ENCODE assay signal across 8 mouse cellular contexts in genomic region chr4:110050393-110051280, GRCm38 (mm10).
DNase-seq lines count a peak whose midpoint lies in the region; ATAC-seq and TF ChIP-seq lines count a peak whose summit lies in the region.

No protein-coding gene starts in this region.

- no peaks in the 10 kb centered on the region for H3K27me3 ChIP-seq in cerebellum, adult 2 months (ENCODE audit: control insufficient read depth, insufficient read depth, low read length)
- peaks cover 9% of the 10 kb centered on the region; the same call in 1 of the 2 replicates for H3K27me3 ChIP-seq in hindbrain, embryonic 10.5 days (ENCODE audit: insufficient read depth, poor library complexity, severe bottlenecking)
- no peaks in the 10 kb centered on the region for H3K27me3 ChIP-seq in lung, embryonic 15.5 days

- H3K36me3 ChIP-seq in hindbrain, embryonic 10.5 days, result no peaks in the 10 kb centered on the region
- no peaks in the 10 kb centered on the region for H3K36me3 ChIP-seq in lung, embryonic 15.5 days

- peak overlapping the region; percentile 77 for H3K4me2 ChIP-seq in lung, embryonic 15.5 days

- TF ChIP-seq CTCF in cerebellum, adult 2 months (IDR thresholded peaks at IDR 0.05; ENCODE audit: borderline replicate concordance, insufficient read depth, low read depth, low read length), result peak; percentile 84

- ATAC-seq in lung, embryonic 15.5 days (ENCODE audit: borderline replicate concordance, extremely low read depth, low FRiP score, low TSS enrichment), result peak; percentile 86

- TF ChIP-seq POLR2A in cerebellum, adult 2 months (IDR thresholded peaks at IDR 0.05; ENCODE audit: borderline replicate concordance, insufficient read depth, low read length), result no peak

- H3K9ac ChIP-seq in lung, embryonic 15.5 days, result peak overlapping the region; percentile 40

- peak overlapping the region; percentile 10; the same call in 1 of the 2 replicates for H3K27ac ChIP-seq in cerebellum, adult 2 months (ENCODE audit: insufficient read depth, low read length)
- peak overlapping the region; percentile 84 for H3K27ac ChIP-seq in hindbrain, embryonic 10.5 days
- no peak overlapping the region for H3K27ac ChIP-seq in lung, embryonic 15.5 days

- H3K9me3 ChIP-seq in hindbrain, embryonic 10.5 days, result no peaks in the 10 kb centered on the region
- no peaks in the 10 kb centered on the region for H3K9me3 ChIP-seq in lung, embryonic 15.5 days

- no peaks in the 10 kb centered on the region for H3K4me1 ChIP-seq in cerebellum, adult 2 months (ENCODE audit: control insufficient read depth, insufficient read depth, low read length)
- peaks cover 17% of the 10 kb centered on the region for H3K4me1 ChIP-seq in hindbrain, embryonic 10.5 days (replicated peaks)
- peaks cover 9% of the 10 kb centered on the region; the same call in 1 of the 2 replicates for H3K4me1 ChIP-seq in lung, embryonic 15.5 days

- peak overlapping the region; percentile 66 for H3K4me3 ChIP-seq in cerebellum, adult 2 months (replicated peaks; ENCODE audit: insufficient read depth, low read depth, low read length)
- peak overlapping the region; percentile 55 for H3K4me3 ChIP-seq in hindbrain, embryonic 10.5 days
- peak overlapping the region; percentile 38 for H3K4me3 ChIP-seq in lung, embryonic 15.5 days

- 5% methylated on average over 40 of the region's 40 CpGs for WGBS in cerebellum, adult 2 months
- WGBS in hindbrain, embryonic 10.5 days, result 4% methylated on average over 40 of the region's 40 CpGs
- 3% methylated on average over 40 of the region's 40 CpGs for WGBS in lung, embryonic 15.5 days

- DNase-seq in MN1 (ENCODE audit: low spot score), result peak; percentile 90
- DNase-seq in cerebellum, adult 2 months, result peak; percentile 69 to 82
- peak; percentile 62 to 94 for DNase-seq in frontal cortex, adult 2 months (ENCODE audit: extremely low spot score in 1 of 2, low spot score in 1 of 2)
- peak; percentile 94 for DNase-seq in hindbrain, embryonic 10.5 days (ENCODE audit: low spot score)
- peak; percentile 62 for DNase-seq in layer of hippocampus, adult 9-10 months (ENCODE audit: low spot score)
- peak; percentile 83 for DNase-seq in ovary, postnatal 36 days (ENCODE audit: low spot score)
- peak; percentile 53 for DNase-seq in thymus, postnatal 25 days
